Mouse (Mus musculus): ENCODE results near the gene Dnase1l3. TPM values are rescaled to one million over a fixed set of nuclear protein-coding genes. Genes with fewer than 3 reads are reported as not detected.
A peak's percentile ranks its signal among the peaks of the same experiment; 100 is the strongest.

Dnase1l3 gene
- total RNA-seq, 2 experiments from 2014 or later: not detected

- no peak for DNase-seq (ENCODE audit: low spot score)
These were observed 16.2 kb downstream of the Dnase1l3 start for GRCm38 (mm10) chr14:7978183-7978582.

DNA sequence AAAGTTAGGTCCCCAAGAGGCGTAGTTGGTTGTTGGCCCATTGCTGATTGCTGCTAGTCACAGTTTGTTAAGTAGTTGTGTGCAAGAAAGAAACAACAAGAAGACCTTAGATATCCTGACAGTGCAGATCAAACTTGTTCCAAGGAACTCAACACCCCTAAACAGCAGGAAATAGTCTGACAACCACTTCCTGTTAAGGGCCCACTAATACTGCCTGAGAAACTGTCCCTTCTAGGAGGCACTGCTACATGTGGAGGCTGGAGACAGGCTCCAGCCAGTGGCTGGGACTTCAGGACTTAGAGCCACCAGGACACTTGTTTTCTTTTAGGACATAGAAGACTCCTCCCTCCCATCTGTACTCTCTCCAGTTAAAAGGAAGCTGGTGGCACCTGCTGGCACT is 16.9 kb downstream of the Dnase1l3 start:
- no peak for DNase-seq (ENCODE audit: low spot score)

- no peak for DNase-seq (ENCODE audit: low spot score)
These were observed 19.2 kb downstream of the Dnase1l3 start for GRCm38 (mm10) chr14:7975177-7975576.

- DNase-seq (ENCODE audit: low spot score): no peak
These were observed 19.7 kb downstream of the Dnase1l3 start for GRCm38 (mm10) chr14:7974643-7975042.

- DNase-seq (ENCODE audit: low spot score): no peak
These were observed 22.4 kb downstream of the Dnase1l3 start for GRCm38 (mm10) chr14:7971889-7972493.

- DNase-seq (ENCODE audit: low spot score): peak; percentile 79
These were observed 30.0 kb downstream of the Dnase1l3 start for GRCm38 (mm10) chr14:7964219-7964889.

DNA sequence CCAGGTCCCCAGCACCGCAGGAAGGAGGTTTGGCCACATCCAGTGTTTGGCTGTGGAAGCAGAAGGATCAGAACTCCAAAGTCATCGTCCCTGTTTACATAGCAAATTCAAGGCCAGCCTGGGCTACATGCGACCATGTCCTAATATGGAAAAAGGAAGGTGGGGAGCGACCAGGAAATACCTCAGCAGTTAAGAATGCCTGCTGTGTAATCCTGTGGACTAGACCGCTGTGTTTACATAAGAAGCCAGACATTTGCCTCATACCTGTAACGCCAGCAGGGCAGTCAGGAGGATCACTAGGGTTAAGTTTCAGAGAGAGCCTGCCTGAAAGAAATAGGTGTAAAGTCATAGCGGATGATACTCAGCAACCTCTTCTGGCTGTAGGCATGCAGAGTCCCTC is 31.2 kb downstream of the Dnase1l3 start:
- no peak for DNase-seq (ENCODE audit: low spot score)

- no peak for DNase-seq (ENCODE audit: low spot score)
These were observed 31.7 kb downstream of the Dnase1l3 start for GRCm38 (mm10) chr14:7962626-7963025.

DNA sequence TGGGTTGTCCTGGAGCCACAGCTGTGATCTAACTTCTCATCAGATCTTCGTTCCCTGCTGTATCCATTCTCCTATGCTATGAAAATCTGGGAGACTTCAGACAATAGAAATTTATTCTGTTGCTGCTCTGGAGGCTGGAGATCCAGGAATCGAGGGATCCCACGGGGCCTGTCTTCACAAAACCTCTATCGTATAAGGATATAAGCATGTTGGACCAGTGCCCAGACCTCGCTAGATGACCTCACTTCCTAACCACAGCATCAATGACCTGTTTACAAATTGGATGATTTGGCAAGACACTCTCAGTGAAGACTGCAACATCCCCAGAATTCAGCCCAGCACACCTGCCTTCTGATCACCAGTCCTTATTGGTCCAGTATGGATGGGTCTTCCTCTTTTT is 32.7 kb downstream of the Dnase1l3 start:
- DNase-seq (ENCODE audit: low spot score): no peak

GRCm38 (mm10) chr14:7960616-7961015 is 33.8 kb downstream of the Dnase1l3 start:
- no peak for DNase-seq (ENCODE audit: low spot score)

DNA sequence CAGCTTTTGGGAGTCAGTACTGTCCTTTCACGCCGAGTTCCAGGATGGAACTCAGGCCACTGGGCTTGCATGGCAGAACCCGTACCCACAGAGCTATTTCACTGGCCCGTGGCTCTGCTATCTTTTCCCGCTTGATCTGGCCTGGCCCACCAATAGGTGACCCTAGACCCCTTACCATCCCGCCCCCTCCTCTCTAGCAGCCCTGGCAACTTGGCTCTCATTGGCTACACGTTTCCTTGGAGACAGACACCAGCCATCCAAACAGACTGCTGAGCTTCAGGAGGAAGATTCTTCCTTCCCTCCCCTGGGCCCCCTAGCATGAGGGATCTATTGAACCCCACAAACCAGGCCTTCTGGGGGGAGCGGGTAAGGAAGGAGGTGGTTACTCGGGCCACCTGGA is 37.3 kb downstream of the Dnase1l3 start, which contains the start of gene Gm45521:
Gene Gm45521 (plus strand): TSS at position 240 of the 400 bp plus-strand sequence.
- DNase-seq (ENCODE audit: low spot score): no peak

DNA sequence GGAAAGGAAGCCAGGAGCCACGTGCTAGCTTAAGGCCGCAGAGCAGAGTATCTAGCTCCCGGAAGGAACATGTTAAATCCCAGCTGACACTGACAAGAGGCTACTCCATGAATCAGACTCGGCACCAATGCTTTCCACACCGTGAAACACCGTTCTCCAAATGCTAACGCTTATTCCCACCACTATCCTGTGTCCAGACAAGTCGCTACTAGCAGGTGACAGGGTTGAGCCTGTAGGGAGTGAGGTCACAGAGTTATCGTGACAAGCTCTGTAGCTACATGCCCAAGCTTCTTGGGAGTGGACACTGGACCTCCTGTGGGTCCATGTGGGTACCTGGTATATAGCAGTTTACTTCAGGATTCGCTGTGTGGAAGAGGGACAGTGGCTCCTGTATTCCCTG is 37.9 kb downstream of the Dnase1l3 start:
- DNase-seq (ENCODE audit: low spot score): no peak

DNA sequence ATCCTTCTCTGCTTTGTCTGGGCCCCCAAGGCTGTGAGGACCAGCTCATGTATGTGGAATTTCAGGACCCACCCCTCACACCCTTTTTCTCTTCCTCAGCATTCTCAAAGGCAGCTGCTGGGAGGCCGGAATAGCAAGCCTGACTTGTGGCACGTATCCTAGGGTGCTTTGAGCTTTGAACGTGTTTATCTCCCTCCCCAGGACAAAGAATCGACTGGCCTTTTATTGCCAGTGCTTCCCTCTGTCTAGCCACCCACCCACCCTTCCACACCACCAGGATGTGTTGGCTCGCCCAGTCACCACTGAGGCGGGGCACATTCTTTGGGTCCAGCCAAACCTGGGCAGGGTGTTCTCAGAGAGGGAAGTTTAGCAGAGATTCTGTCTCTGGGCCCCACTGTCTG is 40.3 kb downstream of the Dnase1l3 start:
- no peak for DNase-seq (ENCODE audit: low spot score)

- DNase-seq (ENCODE audit: low spot score): no peak
These were observed 41.6 kb downstream of the Dnase1l3 start for GRCm38 (mm10) chr14:7952610-7953254.

DNA sequence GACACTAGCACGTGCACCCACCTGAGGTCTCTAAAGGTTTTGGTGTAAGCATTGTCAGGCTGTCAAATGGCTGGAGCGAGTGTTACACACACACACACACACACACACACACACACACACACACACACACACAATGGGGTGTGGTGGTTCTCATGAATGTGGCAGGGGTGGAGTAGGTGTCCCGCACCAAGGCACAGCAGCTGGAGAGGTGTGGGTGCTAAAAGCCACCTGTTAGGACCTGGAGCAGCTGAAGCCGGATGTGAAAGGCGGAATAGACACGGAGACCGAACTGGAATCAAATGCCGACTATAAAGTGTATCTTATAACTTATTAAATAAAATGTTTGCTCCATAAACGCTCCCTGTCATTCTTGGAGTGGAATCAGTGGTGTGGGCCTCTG is 43.1 kb downstream of the Dnase1l3 start:
- no peak for DNase-seq (ENCODE audit: low spot score)

DNA sequence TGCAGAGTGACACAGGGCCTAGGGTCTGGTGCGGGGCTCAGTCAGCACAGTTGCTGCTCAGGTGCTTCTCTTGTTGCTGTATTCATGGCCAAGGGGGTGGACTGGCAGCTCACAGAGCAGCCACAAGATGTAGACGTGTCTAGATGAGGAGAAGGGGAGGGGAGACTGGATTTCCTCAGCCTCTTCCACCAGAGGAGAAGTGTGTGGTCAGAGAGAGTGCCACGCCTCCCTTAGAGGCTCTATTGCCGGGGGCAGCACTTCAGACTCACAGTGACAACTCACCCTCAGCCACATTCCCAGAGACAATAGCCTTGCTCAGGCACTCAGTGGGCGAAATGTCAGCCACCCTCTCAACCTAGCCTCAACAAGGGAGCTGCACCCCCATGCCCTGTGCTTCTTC is 49.1 kb downstream of the Dnase1l3 start:
- DNase-seq (ENCODE audit: low spot score): no peak

DNA sequence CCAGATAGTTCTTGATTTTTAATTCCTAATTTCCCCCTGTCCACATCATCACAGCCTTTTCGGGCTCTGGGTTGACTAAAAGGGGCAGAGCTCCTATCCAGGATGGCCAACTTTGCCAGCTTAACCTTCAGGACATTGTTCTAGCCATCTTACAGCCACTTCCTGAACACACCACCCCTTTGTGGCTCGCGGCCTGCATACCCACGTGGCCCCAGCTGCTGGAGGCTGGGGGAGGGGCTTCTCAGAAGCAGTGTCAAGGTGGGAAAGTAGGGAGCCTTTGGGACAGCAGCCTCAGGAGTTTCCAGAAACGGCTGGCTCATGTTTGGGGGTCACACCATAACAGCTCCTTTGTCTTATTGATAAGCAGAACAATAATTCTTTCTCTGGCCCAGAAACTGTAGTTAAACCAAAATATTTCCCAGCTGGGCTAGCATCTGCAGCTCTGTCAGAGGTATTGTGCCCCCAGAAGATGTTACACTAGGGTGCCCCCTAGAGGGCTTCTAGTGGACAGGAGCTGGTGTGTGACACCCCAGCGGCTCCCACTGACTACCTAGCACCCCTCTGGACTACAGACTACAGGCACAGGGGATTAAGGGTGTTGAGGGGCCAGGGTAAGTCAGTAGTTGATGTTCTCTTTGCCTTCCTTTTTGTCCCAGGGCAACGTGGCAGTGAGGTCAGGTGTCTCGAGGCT is 49.9 kb downstream of the Dnase1l3 start:
- DNase-seq (ENCODE audit: low spot score): peak; percentile 20

DNA sequence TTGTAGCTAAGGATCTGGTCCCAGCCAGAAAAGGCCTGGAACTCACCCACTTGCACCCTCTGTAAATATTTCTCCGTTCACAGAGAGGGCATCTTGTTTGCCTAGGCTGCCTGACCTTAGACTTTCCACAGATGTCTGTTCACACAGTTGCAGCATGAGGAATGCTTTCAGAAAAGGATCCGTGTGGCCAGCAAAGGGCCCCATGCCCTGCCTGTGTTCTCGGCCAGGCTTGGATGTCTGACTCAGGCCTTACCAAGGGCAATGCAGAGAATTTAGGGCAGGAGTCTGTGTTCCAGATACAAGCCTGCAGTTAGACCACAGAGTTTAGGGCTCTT is 50.6 kb downstream of the Dnase1l3 start:
- DNase-seq (ENCODE audit: low spot score): peak; percentile 29

GRCm38 (mm10) chr14:7943101-7943800 is 51.1 kb downstream of the Dnase1l3 start:
- DNase-seq (ENCODE audit: low spot score): no peak

DNA sequence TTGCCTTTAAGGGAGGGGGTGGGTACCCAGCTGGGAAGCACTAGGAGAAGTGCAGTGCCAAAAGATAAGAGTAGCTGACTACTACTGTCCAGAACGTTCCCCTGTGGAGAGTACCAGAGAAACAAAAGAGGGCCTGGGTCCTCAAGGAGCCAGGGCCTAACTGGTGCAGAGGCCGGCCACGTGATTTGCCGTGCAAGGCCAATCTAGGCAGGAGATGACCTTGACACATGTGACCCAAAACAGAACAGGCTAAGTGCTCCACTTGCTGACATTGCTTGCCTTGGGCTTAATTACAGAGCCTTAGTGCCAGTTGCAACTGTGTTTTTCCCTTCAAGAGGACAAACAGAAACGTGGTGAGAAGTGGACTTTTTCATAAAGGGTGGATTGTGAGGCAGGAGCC is 53.0 kb downstream of the Dnase1l3 start:
- DNase-seq (ENCODE audit: low spot score): no peak

Data from gastrocnemius, adult 18-20 months (tissue).